Mouse (Mus musculus): ENCODE data around the gene Hspb6.

DNA sequence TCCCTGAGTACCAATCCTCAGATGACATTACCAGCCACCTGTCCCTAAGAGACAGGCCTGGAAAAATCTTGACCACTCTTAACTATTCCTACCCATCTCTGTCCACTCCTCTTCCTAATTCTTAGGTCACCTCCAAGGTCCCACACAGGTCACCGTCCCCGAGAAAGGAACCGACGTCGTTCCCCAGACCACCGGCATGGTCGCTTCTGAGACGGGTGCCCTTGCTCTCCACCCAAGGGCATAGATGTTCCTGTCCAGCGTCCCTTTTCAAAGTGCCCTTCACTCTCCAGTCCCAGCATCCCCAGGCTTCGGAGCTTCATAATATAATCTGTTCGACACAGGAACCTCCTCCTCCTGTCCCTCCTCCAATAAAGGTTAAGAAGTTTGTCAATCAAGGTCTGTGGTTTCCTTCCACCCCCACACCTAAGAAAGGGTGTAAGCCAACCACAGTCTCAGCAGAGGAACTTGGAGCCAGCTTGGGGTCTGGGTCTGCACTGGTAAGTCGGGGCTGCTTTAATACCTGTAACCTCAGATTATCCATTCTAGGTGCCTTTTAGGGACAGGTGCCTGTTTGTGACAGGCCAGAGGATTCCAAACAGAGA is 13.1 kb downstream of the Hspb6 start, which contains the start of gene Igflr1:
- TF ChIP-seq CTCF (IDR thresholded peaks at IDR 0.05; ENCODE audit: insufficient read depth, low read length) (no peak), POLR2A (IDR thresholded peaks at IDR 0.05; ENCODE audit: borderline replicate concordance, extremely low read depth, low read depth, low read length) (no peak)

All from lung, adult 2 months (tissue).